8 mouse cellular contexts compared by ENCODE assay signal in genomic region chr6:134887008-134887407, GRCm38 (mm10). TPM values are rescaled to one million over a fixed set of nuclear protein-coding genes. Genes with fewer than 3 reads are reported as not detected.
DNase-seq lines count a peak whose midpoint lies in the region; ATAC-seq and TF ChIP-seq lines count a peak whose summit lies in the region.

No protein-coding gene starts in this region.

- no peak for ATAC-seq in liver, embryonic 11.5 days (replicated peaks; ENCODE audit: low FRiP score)
- ATAC-seq in liver, embryonic 12.5 days, result no peak
- ATAC-seq in hindbrain, postnatal 0 days, result peak; percentile 16; the same call in 1 of the 2 replicates
- ATAC-seq in granulocyte monocyte progenitor cell, adult 5-6 weeks (replicated peaks; ENCODE audit: poor library complexity, severe bottlenecking), result no peak

- H3K4me1 ChIP-seq in liver, embryonic 11.5 days (replicated peaks; ENCODE audit: control insufficient read depth, insufficient read depth, low read length), result no peaks in the 10 kb centered on the region; the same call in 1 of the 2 replicates
- peaks cover 10% of the 10 kb centered on the region for H3K4me1 ChIP-seq in liver, embryonic 12.5 days
- H3K4me1 ChIP-seq in hindbrain, postnatal 0 days (ENCODE audit: insufficient read depth, low read length), result peaks cover 21% of the 10 kb centered on the region; the same call in 1 of the 2 replicates
- peaks cover 17% of the 10 kb centered on the region for H3K4me1 ChIP-seq in olfactory bulb, adult 2 months (ENCODE audit: control insufficient read depth, insufficient read depth, low read length)

- H3K27ac ChIP-seq in liver, embryonic 11.5 days (ENCODE audit: low read depth, low read length), result no peak overlapping the region
- H3K27ac ChIP-seq in liver, embryonic 12.5 days, result no peak overlapping the region
- peak overlapping the region; percentile 85 for H3K27ac ChIP-seq in hindbrain, postnatal 0 days
- H3K27ac ChIP-seq in olfactory bulb, adult 2 months (ENCODE audit: insufficient read depth, low read depth, low read length), result peak overlapping the region; percentile 94

- H3K9ac ChIP-seq in liver, embryonic 11.5 days (ENCODE audit: low read depth, low read length), result no peak overlapping the region
- no peak overlapping the region for H3K9ac ChIP-seq in liver, embryonic 12.5 days
- H3K9ac ChIP-seq in hindbrain, postnatal 0 days (replicated peaks; ENCODE audit: low read length), result peak overlapping the region; percentile 57

- no peak for TF ChIP-seq CTCF in hindbrain, postnatal 0 days (IDR thresholded peaks at IDR 0.05; ENCODE audit: low read depth)
- TF ChIP-seq CTCF in olfactory bulb, adult 2 months (IDR thresholded peaks at IDR 0.05; ENCODE audit: insufficient read depth, low read depth, low read length), result no peak

- WGBS in liver, embryonic 11.5 days, result 48% methylated on average over 5 of the region's 5 CpGs
- WGBS in liver, embryonic 12.5 days (ENCODE audit: insufficient replicate concordance), result 55% methylated on average over 5 of the region's 5 CpGs
- WGBS in hindbrain, postnatal 0 days, result 8% methylated on average over 5 of the region's 5 CpGs
- WGBS in olfactory bulb, adult 2 months, result 12% methylated on average over 5 of the region's 5 CpGs

- no peaks in the 10 kb centered on the region for H3K36me3 ChIP-seq in liver, embryonic 11.5 days (ENCODE audit: control insufficient read depth, insufficient read depth, low read length)
- 0 out of 2 replicates have a peak, but pooled peaks cover 1% of the 10 kb centered on the region for H3K36me3 ChIP-seq in liver, embryonic 12.5 days
- no peaks in the 10 kb centered on the region for H3K36me3 ChIP-seq in hindbrain, postnatal 0 days (ENCODE audit: insufficient read depth, low read length)

- no peak for TF ChIP-seq POLR2A in olfactory bulb, adult 2 months (IDR thresholded peaks at IDR 0.05; ENCODE audit: insufficient read depth, low read depth, low read length)

- peak overlapping the region; percentile 3; the same call in 1 of the 2 replicates for H3K4me2 ChIP-seq in liver, embryonic 11.5 days
- H3K4me2 ChIP-seq in liver, embryonic 12.5 days, result no peak overlapping the region
- H3K4me2 ChIP-seq in hindbrain, postnatal 0 days (ENCODE audit: low read depth, low read length), result peak overlapping the region; percentile 81

- no peaks in the 10 kb centered on the region for H3K9me3 ChIP-seq in liver, embryonic 11.5 days (ENCODE audit: control insufficient read depth, low read length)
- no peaks in the 10 kb centered on the region for H3K9me3 ChIP-seq in liver, embryonic 12.5 days (replicated peaks)
- H3K9me3 ChIP-seq in hindbrain, postnatal 0 days (ENCODE audit: low read length), result no peaks in the 10 kb centered on the region

- no peak for DNase-seq in liver, embryonic 11.5 days (ENCODE audit: low spot score)
- DNase-seq in embryo, embryonic 11 days, result peak; percentile 22
- peak; percentile 49 for DNase-seq in hindbrain, postnatal 0 days (ENCODE audit: low spot score)
- DNase-seq in gastrocnemius, postnatal 25 days, result no peak
- DNase-seq in adrenal gland, adult 2 months, result no peak

- 0 out of 2 replicates have a peak, but pooled peaks cover 3% of the 10 kb centered on the region for H3K27me3 ChIP-seq in liver, embryonic 11.5 days (replicated peaks; ENCODE audit: control insufficient read depth, insufficient read depth, low read length)
- peaks cover 21% of the 10 kb centered on the region for H3K27me3 ChIP-seq in liver, embryonic 12.5 days (replicated peaks)
- no peaks in the 10 kb centered on the region for H3K27me3 ChIP-seq in hindbrain, postnatal 0 days (ENCODE audit: insufficient read depth, low read length)

- H3K4me3 ChIP-seq in liver, embryonic 11.5 days (ENCODE audit: low read depth, low read length), result no peak overlapping the region
- H3K4me3 ChIP-seq in liver, embryonic 12.5 days, result no peak overlapping the region
- H3K4me3 ChIP-seq in hindbrain, postnatal 0 days (ENCODE audit: low read length), result peak overlapping the region; percentile 46
- H3K4me3 ChIP-seq in olfactory bulb, adult 2 months (ENCODE audit: insufficient read depth, low read depth, low read length), result peak overlapping the region; percentile 84

RNA-seq across cellular contexts. Expression of gene Gpr19, which starts 11.4 kb away (rescaled TPM):
- polyA plus RNA-seq in liver, embryonic 11.5 days (2014; fragmentation: Nextera tagmentation; extraction: Ambion mirVana), result 6.1 and 9.1 TPM in 2 replicates
- polyA plus RNA-seq in liver, embryonic 12.5 days (2016; fragmentation: Nextera tagmentation; extraction: Ambion mirVana), result 7.1 and 8.4 TPM in 2 replicates
- total RNA-seq in hindbrain, postnatal 0 days (2014; rRNA removed), result 33.2 and 43.7 TPM in 2 replicates
- polyA plus RNA-seq in hindbrain, postnatal 0 days (2015; fragmentation: Nextera tagmentation; extraction: Ambion mirVana), result 33.7 and 33.9 TPM in 2 replicates
- not detected in 2 replicates for polyA plus RNA-seq in olfactory bulb, adult 2 months (2012; ENCODE audit: insufficient read depth, insufficient read length, low replicate concordance, missing spikeins)
- 14.1 and 16.7 TPM in 2 replicates for total RNA-seq in granulocyte monocyte progenitor cell, adult 5-6 weeks (2014; fragmentation: Nextera tagmentation)
- 6.6 TPM in 2 replicates for total RNA-seq in granulocyte monocyte progenitor cell, adult 5-6 weeks (2017)
- 1 to 10 TPM; 3.2 to 4.0 TPM for total RNA-seq in gastrocnemius, postnatal 25 days (2021)
- 1 to 10 TPM; 5.2 to 8.6 TPM for total RNA-seq in adrenal gland, adult 2 months (2021)
- polyA plus RNA-seq in adrenal gland, adult 2 months (2012; rRNA removed), result 9.6 and 9.9 TPM in 2 replicates

RNA-seq across cellular contexts. Expression of gene Cdkn1b, which starts 33.2 kb away (rescaled TPM):
- 8.9 and 9.4 TPM in 2 replicates for polyA plus RNA-seq in liver, embryonic 11.5 days (2014; fragmentation: Nextera tagmentation; extraction: Ambion mirVana)
- polyA plus RNA-seq in liver, embryonic 12.5 days (2016; fragmentation: Nextera tagmentation; extraction: Ambion mirVana), result 9.5 and 9.9 TPM in 2 replicates
- 33.2 and 44.7 TPM in 2 replicates for total RNA-seq in hindbrain, postnatal 0 days (2014; rRNA removed)
- polyA plus RNA-seq in hindbrain, postnatal 0 days (2015; fragmentation: Nextera tagmentation; extraction: Ambion mirVana), result 26.3 and 30.2 TPM in 2 replicates
- 69.9 TPM in 1 of 2 replicates, not detected in the other for polyA plus RNA-seq in olfactory bulb, adult 2 months (2012; ENCODE audit: insufficient read depth, insufficient read length, low replicate concordance, missing spikeins)
- 16.9 and 18.1 TPM in 2 replicates for total RNA-seq in granulocyte monocyte progenitor cell, adult 5-6 weeks (2014; fragmentation: Nextera tagmentation)
- 38.5 and 38.7 TPM in 2 replicates for total RNA-seq in granulocyte monocyte progenitor cell, adult 5-6 weeks (2017)
- 10 to 100 TPM; 33.9 to 34.0 TPM for total RNA-seq in gastrocnemius, postnatal 25 days (2021)
- total RNA-seq in adrenal gland, adult 2 months (2021), result 10 to 100 TPM; 41.5 to 42.2 TPM
- polyA plus RNA-seq in adrenal gland, adult 2 months (2012; rRNA removed), result 24.5 and 31.9 TPM in 2 replicates

RNA-seq across cellular contexts. Expression of gene Crebl2, which starts 57.1 kb away (rescaled TPM):
- polyA plus RNA-seq in liver, embryonic 11.5 days (2014; fragmentation: Nextera tagmentation; extraction: Ambion mirVana), result 1.3 and 1.5 TPM in 2 replicates
- polyA plus RNA-seq in liver, embryonic 12.5 days (2016; fragmentation: Nextera tagmentation; extraction: Ambion mirVana), result 1.2 and 1.8 TPM in 2 replicates
- 2.7 and 4.4 TPM in 2 replicates for total RNA-seq in hindbrain, postnatal 0 days (2014; rRNA removed)
- 2.6 and 3.6 TPM in 2 replicates for polyA plus RNA-seq in hindbrain, postnatal 0 days (2015; fragmentation: Nextera tagmentation; extraction: Ambion mirVana)
- not detected in 2 replicates for polyA plus RNA-seq in olfactory bulb, adult 2 months (2012; ENCODE audit: insufficient read depth, insufficient read length, low replicate concordance, missing spikeins)
- total RNA-seq in granulocyte monocyte progenitor cell, adult 5-6 weeks (2014; fragmentation: Nextera tagmentation), result 2.5 and 5.7 TPM in 2 replicates
- 2.8 and 5.6 TPM in 2 replicates for total RNA-seq in granulocyte monocyte progenitor cell, adult 5-6 weeks (2017)
- total RNA-seq in gastrocnemius, postnatal 25 days (2021), result 1 to 10 TPM; 7.2 to 7.6 TPM
- total RNA-seq in adrenal gland, adult 2 months (2021), result 10 to 100 TPM; 24.3 to 42.2 TPM
- polyA plus RNA-seq in adrenal gland, adult 2 months (2012; rRNA removed), result 6.2 and 6.6 TPM in 2 replicates

Comparison
In these comparisons a context has a peak if more than half of its experiments do, and no peak if none do; other contexts are left out.
1. DNase-seq: peak in embryo, embryonic 11 days (single experiment) and hindbrain, postnatal 0 days (single experiment); none in liver, embryonic 11.5 days (single experiment), gastrocnemius, postnatal 25 days (single experiment) and adrenal gland, adult 2 months (single experiment).
2. H3K27ac ChIP-seq: peak in hindbrain, postnatal 0 days (single experiment) and olfactory bulb, adult 2 months (single experiment); none in liver, embryonic 11.5 days (single experiment) and liver, embryonic 12.5 days (single experiment).
3. H3K4me3 ChIP-seq: peak in hindbrain, postnatal 0 days (single experiment) and olfactory bulb, adult 2 months (single experiment); none in liver, embryonic 11.5 days (single experiment) and liver, embryonic 12.5 days (single experiment).